Mouse (Mus musculus) layer of hippocampus, postnatal 10 days (tissue): ENCODE measurements around the gene Olfr512. TPM values are rescaled to one million over a fixed set of nuclear protein-coding genes. Genes with fewer than 3 reads are reported as not detected.

Source experiments
- DNase-seq, 2 experiments: peaks; one replicate each; pipeline ENCODE4 v3.0.0; 2021; ENCODE audit warnings: low spot score in 2 of 2
- long read RNA-seq: library from polyadenylated mRNA; stranded (forward); transcript quantifications from one replicate; pipeline ENCODE4 v2.0.0, GENCODE M21; 2023
- total RNA-seq, 2 experiments: library from RNA; stranded (reverse); gene quantifications; 2 replicates each; pipeline ENCODE4 v1.2.3; 2021

Gene Olfr512
- total RNA-seq = not detected
- long read RNA-seq = 0 reads

DNA sequence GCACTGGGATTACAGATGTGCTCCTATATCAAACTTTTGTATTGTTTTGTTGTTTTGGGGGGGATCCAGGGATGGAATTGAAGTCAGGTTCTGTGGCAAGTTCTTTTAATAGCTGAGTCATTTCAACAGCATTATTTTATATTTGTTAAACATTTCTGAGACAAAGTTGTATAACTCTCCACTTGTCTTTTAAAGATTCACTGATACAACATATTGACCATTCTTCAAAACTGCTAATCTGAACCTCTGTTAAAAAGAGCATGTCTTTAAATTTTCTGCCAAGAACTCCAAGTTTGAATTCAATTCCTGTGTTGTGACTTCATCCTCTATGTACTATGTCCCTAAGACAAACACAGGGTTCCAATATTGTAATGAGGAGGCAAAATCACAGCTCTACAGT is at the start of gene Olfr512:
Olfr512 (plus strand) TSS at position 301 of the 400 bp plus-strand sequence.
- DNase-seq = no peak

GRCm38 (mm10) chr7:108666118-108666517 is 47.0 kb upstream of the Olfr512 start, which contains the start of gene Olfr510:
Olfr510 (plus strand) TSS chr7:108666418.
- DNase-seq = no peak

DNA sequence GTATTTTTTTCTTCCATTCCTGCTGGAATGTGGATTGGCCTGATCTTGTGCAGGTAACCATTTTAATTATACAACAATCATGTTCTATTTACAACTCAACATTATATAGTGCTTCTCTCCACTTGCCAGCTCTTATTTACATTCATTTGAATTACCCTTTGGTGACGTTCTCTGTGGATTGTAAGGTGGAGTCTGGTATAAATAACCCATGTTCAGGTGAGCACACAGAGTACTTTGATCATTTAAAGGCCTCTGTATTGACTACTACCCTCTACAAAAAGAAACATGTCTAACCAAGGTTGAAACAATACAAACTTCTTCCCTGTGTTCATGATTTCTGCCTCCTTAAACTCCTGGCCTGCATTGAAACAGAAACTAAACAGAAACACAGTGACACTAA is 42.1 kb upstream of the Olfr512 start:
- DNase-seq = no peak

- DNase-seq = no peak
Measured at GRCm38 (mm10) chr7:108678886-108679285, 34.2 kb upstream of the Olfr512 start.

DNA sequence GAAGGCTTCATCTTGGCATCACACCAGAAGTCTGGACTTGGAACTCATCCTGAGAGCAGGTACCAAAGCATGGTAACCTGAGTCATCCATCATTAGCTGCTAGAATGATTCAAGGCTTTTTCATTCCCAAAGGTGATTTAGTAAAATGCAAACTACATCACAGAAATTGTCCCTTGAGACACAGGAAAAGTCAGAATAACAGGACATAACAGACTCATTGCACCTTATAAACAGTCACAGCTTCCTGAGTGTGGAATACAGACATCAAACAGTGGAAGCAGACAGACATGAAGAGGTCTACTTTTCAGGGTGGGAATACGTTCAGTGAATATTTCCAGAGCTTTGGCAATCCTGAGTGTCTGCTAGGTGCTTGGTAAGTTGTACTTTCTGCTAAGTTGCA is 37.6 kb downstream of the Olfr512 start, which contains the start of gene Olfr513:
Olfr513 (plus strand) TSS at position 301 of the 400 bp plus-strand sequence.
- no peak for DNase-seq

DNA sequence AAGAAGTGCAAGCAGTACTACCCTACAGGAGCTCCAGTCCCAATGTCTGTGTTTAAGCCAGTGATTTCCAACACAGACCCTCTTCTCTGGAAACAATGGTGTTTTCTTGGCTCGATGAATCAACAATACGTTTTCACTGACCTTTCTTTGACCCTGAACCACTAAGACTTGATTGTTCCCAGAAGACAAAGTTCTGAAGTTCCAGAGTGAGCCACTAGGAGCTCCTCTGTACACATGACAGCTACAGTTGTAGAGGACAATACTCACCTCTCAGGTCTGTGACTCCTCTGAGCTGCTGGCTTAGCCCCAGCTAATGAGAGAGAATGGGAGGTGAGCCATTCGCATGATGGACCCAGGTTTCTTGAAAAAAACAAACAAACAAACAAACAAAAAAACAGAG is 47.3 kb downstream of the Olfr512 start:
- no peak for DNase-seq

Other genes with a start within 250 kb of the Olfr512 start
- gene Olfr498, start 248.0 kb upstream of the Olfr512 start, total RNA-seq = not detected
- not detected for gene Olfr502, start 188.3 kb upstream of the Olfr512 start, total RNA-seq
- not detected for gene Olfr503, start 168.8 kb upstream of the Olfr512 start, total RNA-seq
- not detected for gene Olfr504, start 147.5 kb upstream of the Olfr512 start, total RNA-seq
- not detected for gene Olfr506, start 102.5 kb upstream of the Olfr512 start, total RNA-seq
- gene Olfr507, start 91.5 kb upstream of the Olfr512 start, total RNA-seq = not detected
- gene Olfr508, start 83.3 kb upstream of the Olfr512 start, total RNA-seq = not detected
- not detected for gene Olfr509, start 61.4 kb upstream of the Olfr512 start, total RNA-seq
- not detected for gene Olfr510, start 46.9 kb upstream of the Olfr512 start, total RNA-seq
- gene Olfr513, start 37.7 kb downstream of the Olfr512 start, total RNA-seq = not detected
- gene Olfr514, start 112.7 kb downstream of the Olfr512 start, total RNA-seq = not detected
- not detected for gene Olfr516, start 137.2 kb downstream of the Olfr512 start, total RNA-seq
- gene Olfr517, start 159.1 kb downstream of the Olfr512 start, total RNA-seq = not detected
- not detected for gene Olfr518, start 171.7 kb downstream of the Olfr512 start, total RNA-seq
- gene Olfr519, start 181.1 kb downstream of the Olfr512 start, total RNA-seq = not detected
- gene Nlrp10, start 216.9 kb downstream of the Olfr512 start, total RNA-seq = under 1 TPM; 0.29 to 0.43 TPM
- 100 to 1,000 TPM; 121 to 130 TPM for gene Eif3f, start 221.1 kb downstream of the Olfr512 start, total RNA-seq
- gene Tub, start 237.0 kb downstream of the Olfr512 start, total RNA-seq = 100 to 1,000 TPM; 162 to 173 TPM